Mouse (Mus musculus) forebrain, embryonic 12.5 days (tissue): Measurements from ENCODE around the gene Mars. TPM values are rescaled to one million over a fixed set of nuclear protein-coding genes. Genes with fewer than 3 reads are reported as not detected.

Experiments used
- ATAC-seq: fragments of 200-750 bp; cut with Nextera tagmentation; 2 replicates; pipeline ENCODE4 v1.8.0; 2017; ENCODE audit warnings: moderate TSS enrichment; ENCODE audit not compliant: low FRiP score
- H3K27ac ChIP-seq: fragments of 300-500 bp; sonication (generic); 2 replicates; pipeline ENCODE4 v1.5.1; 2016; ENCODE audit warnings: mild to moderate bottlenecking
- H3K27me3 ChIP-seq: fragments of 300-500 bp; sonication (generic); 2 replicates; pipeline ENCODE4 v1.6.1; 2016; ENCODE audit warnings: mild to moderate bottlenecking
- H3K36me3 ChIP-seq: fragments of 300-500 bp; sonication (generic); replicated peaks from 2 replicates; pipeline ENCODE4 v1.6.1; 2016; ENCODE audit warnings: mild to moderate bottlenecking
- H3K4me1 ChIP-seq: fragments of 300-500 bp; sonication (generic); 2 replicates; pipeline ENCODE4 v1.6.1; 2016
- H3K4me2 ChIP-seq: fragments of 300-500 bp; sonication (generic); 2 replicates; pipeline ENCODE4 v1.6.1; 2016; ENCODE audit warnings: mild to moderate bottlenecking, moderate library complexity
- H3K4me3 ChIP-seq: fragments of 300-500 bp; sonication (generic); replicated peaks from 2 replicates; pipeline ENCODE4 v1.5.1; 2016; ENCODE audit warnings: mild to moderate bottlenecking
- H3K9ac ChIP-seq: fragments of 300-500 bp; sonication (generic); 2 replicates; pipeline ENCODE4 v1.6.1; 2016; ENCODE audit warnings: mild to moderate bottlenecking
- H3K9me3 ChIP-seq: fragments of 300-500 bp; sonication (generic); 2 replicates; pipeline ENCODE4 v1.6.1; 2016
- WGBS: fragments of 180-500 bp; shearing (Covaris S2); methylation state at CpG from one replicate; pipeline ENCODE4 v1.1.7; 2016; 5-methylcytosine and 5-hydroxymethylcytosine counted together
- polyA plus RNA-seq: library from polyadenylated mRNA; unstranded; fragments of >200 nt; fragmentation: Nextera tagmentation; extraction: Ambion mirVana; gene quantifications from 2 replicates; pipeline ENCODE4 v1.2.1, GENCODE M21; 2016

Mars gene
- polyA plus RNA-seq, 1 experiment from 2014 or later: 177 TPM

DNA sequence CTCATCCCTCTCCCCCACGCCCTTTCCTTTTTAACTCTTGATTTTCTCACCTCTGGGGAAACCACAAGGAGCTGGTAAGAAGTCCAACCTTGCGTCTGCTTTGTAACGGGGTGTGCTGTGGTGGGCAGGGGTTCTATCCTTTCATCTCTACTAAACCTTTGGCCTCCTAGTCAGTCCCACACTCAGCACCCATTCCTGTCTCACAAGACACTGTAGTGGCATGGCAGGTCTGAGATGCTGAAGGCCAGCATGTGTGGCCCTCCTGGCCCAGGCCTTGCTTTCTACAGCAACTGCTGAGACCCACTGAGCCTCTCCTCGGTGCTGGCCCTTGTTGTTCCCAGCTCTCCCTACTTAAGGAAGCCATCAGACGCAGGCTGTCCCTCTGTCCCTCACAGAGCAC lies 39.2 kb downstream of the Mars start:
- Histone ChIP-seq H3K4me3 (no peak overlapping the region), H3K9me3 (no peaks in the 10 kb centered on the region), H3K9ac (no peak overlapping the region), H3K36me3 (peaks cover 83% of the 10 kb centered on the region), H3K4me2 (no peak overlapping the region), H3K27ac (no peak overlapping the region), H3K4me1 (peaks cover 21% of the 10 kb centered on the region), H3K27me3 (no peaks in the 10 kb centered on the region)
- no peak for ATAC-seq
- WGBS: 91% methylated on average over 5 of the region's 5 CpGs

DNA sequence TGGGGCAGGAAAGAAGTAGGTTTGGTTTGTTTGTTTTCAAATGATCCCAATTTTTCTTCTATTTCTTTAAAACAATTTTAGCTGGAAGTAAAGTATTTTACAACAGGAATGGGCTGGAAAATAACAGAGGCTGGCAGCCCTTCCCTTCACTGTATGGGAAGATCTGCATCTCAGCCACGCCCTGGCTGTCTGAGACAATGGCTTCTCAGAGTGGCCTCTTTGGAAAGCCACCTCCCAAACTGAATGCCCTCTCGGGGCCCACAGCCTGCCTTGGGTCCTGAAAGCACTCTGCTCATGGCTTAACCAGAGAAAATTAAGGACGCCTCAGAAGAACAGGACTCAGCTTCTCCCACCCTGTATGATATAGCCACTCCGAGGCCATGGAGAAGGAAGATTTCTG lies 41.7 kb downstream of the Mars start:
- Histone ChIP-seq H3K4me3 (no peak overlapping the region), H3K27me3 (no peaks in the 10 kb centered on the region), H3K9me3 (no peaks in the 10 kb centered on the region), H3K4me1 (peaks cover 26% of the 10 kb centered on the region), H3K9ac (no peak overlapping the region), H3K27ac (no peak overlapping the region), H3K4me2 (no peak overlapping the region), H3K36me3 (peaks cover 58% of the 10 kb centered on the region)
- WGBS: 74% methylated on average over 4 of the region's 4 CpGs
- ATAC-seq: no peak

GRCm38 (mm10) chr10:127269036-127269435 lies 42.5 kb downstream of the Mars start:
- H3K9ac ChIP-seq: no peak overlapping the region
- 91% methylated on average over 12 of the region's 12 CpGs for WGBS
- no peak for ATAC-seq
- H3K9me3 ChIP-seq: no peaks in the 10 kb centered on the region
- H3K36me3 ChIP-seq: peaks cover 50% of the 10 kb centered on the region
- peaks cover 26% of the 10 kb centered on the region for H3K4me1 ChIP-seq
- H3K27me3 ChIP-seq: peaks cover 4% of the 10 kb centered on the region
- no peak overlapping the region for H3K4me3 ChIP-seq
- H3K4me2 ChIP-seq: 0 out of 2 replicates have a peak overlapping the region, but pooled peaks have one; percentile 1
- H3K27ac ChIP-seq: no peak overlapping the region

- H3K27me3 ChIP-seq: peaks cover 10% of the 10 kb centered on the region
- H3K36me3 ChIP-seq: peaks cover 45% of the 10 kb centered on the region
- H3K27ac ChIP-seq: no peak overlapping the region
Observed at GRCm38 (mm10) chr10:127268401-127268800, 43.2 kb downstream of the Mars start.

DNA sequence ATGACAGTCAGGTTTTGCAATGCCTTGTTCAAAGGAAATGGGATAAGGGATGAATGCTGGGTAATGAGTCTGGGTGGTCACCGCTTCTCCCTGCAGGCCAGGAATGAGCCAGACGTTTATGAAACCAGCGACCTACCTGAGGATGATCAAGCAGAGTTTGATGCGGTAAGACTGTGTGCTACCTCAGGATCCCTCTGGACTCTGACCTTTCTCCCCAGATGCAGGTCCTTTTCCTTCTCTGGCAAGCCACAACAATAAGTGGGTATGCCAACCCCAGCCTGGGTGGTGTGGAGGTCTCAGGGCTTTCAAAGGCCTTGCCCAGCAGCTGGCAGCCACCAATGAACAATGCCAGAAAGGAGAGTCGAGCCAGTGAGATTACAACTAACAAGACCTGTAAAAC lies 44.3 kb downstream of the Mars start:
- peaks cover 40% of the 10 kb centered on the region for H3K4me1 ChIP-seq
- peaks cover 16% of the 10 kb centered on the region for H3K27me3 ChIP-seq
- H3K4me3 ChIP-seq: peak overlapping the region; percentile 87
- 75% methylated on average over 5 of the region's 5 CpGs for WGBS
- no peak overlapping the region for H3K27ac ChIP-seq
- peak overlapping the region; percentile 81 for H3K4me2 ChIP-seq
- H3K9me3 ChIP-seq: no peaks in the 10 kb centered on the region
- peak overlapping the region; percentile 98 for H3K9ac ChIP-seq
- H3K36me3 ChIP-seq: peaks cover 34% of the 10 kb centered on the region
- ATAC-seq: no peak

More at GRCm38 (mm10) chr10:127268401-127268800, 43.2 kb downstream of the Mars start:
- no peak overlapping the region for H3K9ac ChIP-seq
- no peaks in the 10 kb centered on the region for H3K9me3 ChIP-seq
- H3K4me1 ChIP-seq: peaks cover 30% of the 10 kb centered on the region
- H3K4me2 ChIP-seq: no peak overlapping the region
- H3K4me3 ChIP-seq: no peak overlapping the region
- WGBS: 83% methylated on average over 5 of the region's 5 CpGs
- ATAC-seq: no peak

GRCm38 (mm10) chr10:127266112-127267091 lies 45.2 kb downstream of the Mars start, which contains the start of gene Dctn2:
TSS of gene Dctn2 (plus strand) at chr10:127266368.
- Histone ChIP-seq H3K4me2 (peak within 1 kb of the TSS; percentile 81), H3K9me3 (no peaks in the 10 kb centered on the region), H3K4me1 (peaks cover 50% of the 10 kb centered on the region), H3K36me3 (peaks cover 25% of the 10 kb centered on the region), H3K27ac (peak within 1 kb of the TSS; percentile 88), H3K9ac (peak within 1 kb of the TSS; percentile 98), H3K27me3 (peaks cover 17% of the 10 kb centered on the region), H3K4me3 (peak within 1 kb of the TSS; percentile 87)
- WGBS: under 1% methylated on average over 69 of the region's 70 CpGs
- peak; percentile 96 for ATAC-seq

DNA sequence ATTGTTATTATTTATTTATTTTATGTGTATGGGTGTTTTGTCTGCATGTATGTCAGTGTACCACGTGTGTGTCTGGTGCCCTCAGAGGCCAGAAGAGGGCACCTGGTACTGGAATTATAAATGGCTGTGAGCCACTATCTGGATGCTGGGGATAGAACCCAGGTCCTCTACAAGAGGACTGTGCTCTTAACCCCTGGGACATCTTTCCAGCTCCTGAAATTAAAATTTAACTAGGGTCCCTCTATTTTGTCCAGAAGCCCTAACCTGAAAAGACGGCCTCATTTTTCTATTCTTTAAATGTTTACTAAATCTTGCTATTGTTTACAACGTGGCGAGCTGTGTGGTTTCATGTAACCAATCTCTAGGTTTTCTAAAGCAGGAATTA lies 45.9 kb downstream of the Mars start:
- H3K4me1 ChIP-seq: peaks cover 56% of the 10 kb centered on the region
- peak overlapping the region; percentile 81 for H3K4me2 ChIP-seq
- H3K36me3 ChIP-seq: peaks cover 21% of the 10 kb centered on the region
- peaks cover 17% of the 10 kb centered on the region for H3K27me3 ChIP-seq
- H3K9ac ChIP-seq: 0 out of 2 replicates have a peak overlapping the region, but pooled peaks have one; percentile 98
- 35% methylated on average over 4 of the region's 4 CpGs for WGBS
- H3K9me3 ChIP-seq: no peaks in the 10 kb centered on the region
- H3K27ac ChIP-seq: no peak overlapping the region
- ATAC-seq: peak; percentile 47
- H3K4me3 ChIP-seq: peak overlapping the region; percentile 87

- no peaks in the 10 kb centered on the region for H3K9me3 ChIP-seq
- H3K27ac ChIP-seq: no peak overlapping the region
- H3K4me3 ChIP-seq: no peak overlapping the region
- no peak for ATAC-seq
- peaks cover 53% of the 10 kb centered on the region for H3K4me1 ChIP-seq
- peaks cover 13% of the 10 kb centered on the region for H3K36me3 ChIP-seq
- H3K27me3 ChIP-seq: peaks cover 17% of the 10 kb centered on the region
- no peak overlapping the region for H3K9ac ChIP-seq
- WGBS: 64% methylated on average over 4 of the region's 4 CpGs
- H3K4me2 ChIP-seq: no peak overlapping the region
Observed at GRCm38 (mm10) chr10:127264971-127265370, 46.6 kb downstream of the Mars start.

- Histone ChIP-seq H3K9ac (no peak overlapping the region), H3K4me1 (peaks cover 56% of the 10 kb centered on the region)
- WGBS: 81% methylated on average over 8 of the region's 8 CpGs
Observed at GRCm38 (mm10) chr10:127264336-127264735, 47.2 kb downstream of the Mars start.

DNA sequence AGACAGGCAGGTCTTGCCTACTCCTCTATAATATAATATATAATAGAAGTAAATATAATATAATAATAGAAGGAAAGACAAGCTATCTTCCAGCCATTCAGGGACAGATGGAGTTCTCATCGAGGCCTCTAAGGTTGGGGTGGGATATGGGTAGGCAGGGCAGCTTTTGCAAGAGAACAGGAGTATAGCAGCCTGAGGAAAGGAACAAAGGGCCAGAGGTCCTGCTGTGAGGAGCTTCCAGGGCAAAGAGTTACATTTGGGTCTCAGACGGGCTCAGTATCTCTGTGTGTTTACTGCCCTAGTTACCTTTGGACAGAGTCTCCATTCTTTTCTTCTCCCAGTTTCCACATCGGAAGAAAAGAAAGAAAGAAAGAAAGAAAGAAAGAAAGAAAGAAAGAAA lies 48.0 kb downstream of the Mars start:
- Histone ChIP-seq H3K9ac (no peak overlapping the region), H3K4me2 (peak overlapping the region; percentile 85; the same call in 1 of the 2 replicates), H3K27ac (no peak overlapping the region), H3K27me3 (peaks cover 17% of the 10 kb centered on the region), H3K4me1 (peaks cover 58% of the 10 kb centered on the region), H3K36me3 (peaks cover 6% of the 10 kb centered on the region), H3K9me3 (no peaks in the 10 kb centered on the region), H3K4me3 (no peak overlapping the region)
- WGBS: 35% methylated on average over 3 of the region's 3 CpGs
- no peak for ATAC-seq

More at GRCm38 (mm10) chr10:127264336-127264735, 47.2 kb downstream of the Mars start:
- no peak overlapping the region for H3K4me2 ChIP-seq
- no peak for ATAC-seq
- no peak overlapping the region for H3K4me3 ChIP-seq
- peaks cover 17% of the 10 kb centered on the region for H3K27me3 ChIP-seq
- H3K27ac ChIP-seq: no peak overlapping the region
- H3K36me3 ChIP-seq: peaks cover 11% of the 10 kb centered on the region
- no peaks in the 10 kb centered on the region for H3K9me3 ChIP-seq

- peak; percentile 47 for ATAC-seq
- under 1% methylated on average over 53 of the region's 53 CpGs for whole genome bisulfite sequencing
- peak within 1 kb of the TSS; percentile 75 for H3K9ac ChIP-seq
Observed at GRCm38 (mm10) chr10:127262548-127263398, 48.8 kb downstream of the Mars start, which contains the start of gene Kif5a. TSS of gene Kif5a (minus strand) at chr10:127263348.

More at GRCm38 (mm10) chr10:127262548-127263398, 48.8 kb downstream of the Mars start, which contains the start of gene Kif5a:
- Histone ChIP-seq H3K4me2 (peak within 1 kb of the TSS; percentile 85), H3K4me3 (peak within 1 kb of the TSS; percentile 60), H3K36me3 (no peaks in the 10 kb centered on the region), H3K9me3 (no peaks in the 10 kb centered on the region), H3K4me1 (peaks cover 54% of the 10 kb centered on the region), H3K27ac (peak within 1 kb of the TSS; percentile 87), H3K27me3 (peaks cover 17% of the 10 kb centered on the region)
